Mouse (Mus musculus): ENCODE measurements around the gene Mpv17l. TPM values are rescaled to one million over a fixed set of nuclear protein-coding genes. Genes with fewer than 3 reads are reported as not detected.

Gene Mpv17l
- polyA plus RNA-seq, 1 experiment from 2014 or later: 12.5 TPM

- Histone ChIP-seq H3K4me2 (ENCODE audit: low read depth, low read length) (peak within 1 kb of the TSS; percentile 76), H3K4me3 (ENCODE audit: low read length) (peak within 1 kb of the TSS; percentile 42), H3K4me1 (replicated peaks; ENCODE audit: control insufficient read depth, insufficient read depth, low read length) (no peaks in the 10 kb centered on the region), H3K9me3 (ENCODE audit: control insufficient read depth, low read length) (no peaks in the 10 kb centered on the region), H3K27me3 (ENCODE audit: control insufficient read depth, insufficient read depth, low read depth, low read length) (no peaks in the 10 kb centered on the region), H3K9ac (ENCODE audit: low read length) (peak within 1 kb of the TSS; percentile 52), H3K36me3 (ENCODE audit: control insufficient read depth, insufficient read depth, low read length) (no peaks in the 10 kb centered on the region), H3K27ac (ENCODE audit: low read length) (no peak within 1 kb of the TSS)
- 1% methylated on average over 31 of the region's 31 CpGs for WGBS
- peak; percentile 49 for ATAC-seq (ENCODE audit: low read depth)
Measured at GRCm38 (mm10) chr16:13986574-13987478, 83.9 kb downstream of the Mpv17l start, which contains the start of the genes 2900011O08Rik and Ifitm7. Gene 2900011O08Rik, plus strand, starts transcription at chr16:13986604. Gene Ifitm7, minus strand, starts transcription at chr16:13986888.

DNA sequence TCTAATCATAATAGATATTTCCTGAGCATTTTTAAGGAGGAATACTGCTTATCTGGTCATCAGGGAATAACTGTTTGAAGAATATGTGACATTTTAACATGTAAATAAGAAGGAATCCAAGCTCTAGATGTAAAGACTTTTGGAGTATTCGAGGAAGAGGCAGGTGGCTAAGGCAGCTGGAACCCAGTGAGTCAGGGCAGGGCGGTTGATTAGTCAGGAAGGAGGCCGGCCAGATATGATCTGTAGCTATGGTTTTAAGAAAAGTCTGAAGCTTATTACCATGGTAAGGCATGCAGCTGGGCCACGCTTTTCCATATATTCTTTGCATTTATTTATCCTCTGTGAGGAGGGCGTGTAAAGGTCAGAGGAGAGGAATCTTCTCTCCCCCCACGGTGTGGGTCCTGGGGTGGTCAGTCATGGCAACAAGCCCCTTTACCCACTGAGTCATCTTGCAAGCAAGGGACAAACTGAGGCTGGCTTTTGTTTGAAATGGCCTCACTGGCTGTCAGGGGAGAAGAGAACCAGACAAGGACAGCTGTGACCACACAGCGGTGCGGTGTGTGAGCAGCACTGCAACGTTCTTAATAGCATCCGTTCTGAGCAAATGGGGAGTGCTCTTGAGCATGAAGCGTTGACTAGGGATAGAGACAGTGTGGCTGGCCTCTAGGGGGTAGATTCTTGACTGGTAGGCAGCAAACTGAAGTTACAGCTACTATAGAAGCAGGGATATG, 89.7 kb downstream of the Mpv17l start:
- H3K4me2 ChIP-seq (ENCODE audit: low read depth, low read length): no peak overlapping the region
- no peak for ATAC-seq (ENCODE audit: low read depth)
- no peak overlapping the region for H3K27ac ChIP-seq (ENCODE audit: low read length)
- no peak overlapping the region for H3K4me3 ChIP-seq (ENCODE audit: low read length)
- H3K9me3 ChIP-seq (ENCODE audit: control insufficient read depth, low read length): no peaks in the 10 kb centered on the region
- no peak overlapping the region for H3K9ac ChIP-seq (ENCODE audit: low read length)
- no peaks in the 10 kb centered on the region for H3K36me3 ChIP-seq (ENCODE audit: control insufficient read depth, insufficient read depth, low read length)
- WGBS: 81% methylated on average over 11 of the region's 11 CpGs
- H3K4me1 ChIP-seq (replicated peaks; ENCODE audit: control insufficient read depth, insufficient read depth, low read length): no peaks in the 10 kb centered on the region
- no peaks in the 10 kb centered on the region for H3K27me3 ChIP-seq (ENCODE audit: control insufficient read depth, insufficient read depth, low read depth, low read length)

DNA sequence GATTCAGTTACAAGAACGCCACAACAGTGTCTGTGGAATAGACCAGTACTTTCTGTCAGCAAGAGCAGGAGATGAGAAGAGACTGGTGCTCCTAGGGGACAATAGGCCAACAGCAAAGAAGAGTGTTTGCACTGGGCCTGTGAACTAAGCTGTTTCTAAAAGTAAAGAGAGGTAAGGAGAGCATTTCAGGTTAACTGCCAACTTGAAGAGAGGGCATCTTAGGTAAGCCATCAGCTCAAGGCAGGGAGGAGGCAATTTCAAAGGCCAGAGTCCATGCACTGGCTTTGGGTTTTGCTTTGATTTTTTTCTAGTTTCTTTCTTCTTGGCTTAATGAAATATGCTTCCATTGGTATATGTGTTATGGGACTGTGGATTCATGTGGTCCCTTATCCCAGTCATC, 91.1 kb downstream of the Mpv17l start:
- H3K36me3 ChIP-seq (ENCODE audit: control insufficient read depth, insufficient read depth, low read length): no peaks in the 10 kb centered on the region
- no peak overlapping the region for H3K9ac ChIP-seq (ENCODE audit: low read length)
- H3K4me3 ChIP-seq (ENCODE audit: low read length): no peak overlapping the region
- H3K9me3 ChIP-seq (ENCODE audit: control insufficient read depth, low read length): no peaks in the 10 kb centered on the region
- 77% methylated on average over 1 of the region's 1 CpGs for WGBS
- no peaks in the 10 kb centered on the region for H3K4me1 ChIP-seq (replicated peaks; ENCODE audit: control insufficient read depth, insufficient read depth, low read length)
- H3K27ac ChIP-seq (ENCODE audit: low read length): no peak overlapping the region
- ATAC-seq (ENCODE audit: low read depth): no peak
- H3K27me3 ChIP-seq (ENCODE audit: control insufficient read depth, insufficient read depth, low read depth, low read length): no peaks in the 10 kb centered on the region
- no peak overlapping the region for H3K4me2 ChIP-seq (ENCODE audit: low read depth, low read length)

DNA sequence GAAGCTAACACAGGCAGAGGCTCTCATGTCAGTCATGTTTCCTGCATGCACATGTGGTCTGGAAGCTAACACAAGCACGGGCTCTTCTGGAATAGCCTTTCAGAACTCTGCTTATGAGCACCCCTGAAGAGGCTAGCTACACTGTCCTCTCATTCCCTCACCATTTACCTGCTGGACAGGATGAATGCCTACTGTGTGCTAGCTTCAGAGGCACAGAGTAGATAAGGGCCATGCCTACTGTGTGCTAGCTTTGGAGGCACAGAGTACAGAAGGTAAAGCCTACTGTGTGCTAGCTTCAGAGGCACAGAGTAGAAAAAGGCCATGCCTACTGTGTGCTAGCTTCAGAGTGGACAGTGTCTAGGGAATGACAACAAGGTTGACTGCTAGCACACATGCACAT, 91.5 kb downstream of the Mpv17l start:
- Histone ChIP-seq H3K4me1 (replicated peaks; ENCODE audit: control insufficient read depth, insufficient read depth, low read length) (no peaks in the 10 kb centered on the region), H3K27ac (ENCODE audit: low read length) (no peak overlapping the region), H3K9me3 (ENCODE audit: control insufficient read depth, low read length) (no peaks in the 10 kb centered on the region), H3K9ac (ENCODE audit: low read length) (no peak overlapping the region), H3K36me3 (ENCODE audit: control insufficient read depth, insufficient read depth, low read length) (no peaks in the 10 kb centered on the region), H3K27me3 (ENCODE audit: control insufficient read depth, insufficient read depth, low read depth, low read length) (no peaks in the 10 kb centered on the region), H3K4me3 (ENCODE audit: low read length) (no peak overlapping the region), H3K4me2 (ENCODE audit: low read depth, low read length) (no peak overlapping the region)
- 71% methylated on average over 1 of the region's 1 CpGs for WGBS
- no peak for ATAC-seq (ENCODE audit: low read depth)

Other genes with a start within 250 kb of the Mpv17l start
- gene Parn, start 235.0 kb upstream of the Mpv17l start, polyA plus RNA-seq (2015; fragmentation: Nextera tagmentation; extraction: Ambion mirVana): 43.0 and 44.1 TPM in 2 replicates
- gene Bfar, start 231.3 kb upstream of the Mpv17l start, polyA plus RNA-seq (2015; fragmentation: Nextera tagmentation; extraction: Ambion mirVana): 46.7 and 48.3 TPM in 2 replicates
- gene 3110001I22Rik, start 231.2 kb upstream of the Mpv17l start, polyA plus RNA-seq (2015; fragmentation: Nextera tagmentation; extraction: Ambion mirVana): 4.3 and 5.4 TPM in 2 replicates
- 4.0 TPM in 2 replicates for gene Pla2g10, start 172.2 kb upstream of the Mpv17l start, polyA plus RNA-seq (2015; fragmentation: Nextera tagmentation; extraction: Ambion mirVana)
- 52.5 and 56.0 TPM in 2 replicates for gene Rrn3, start 122.5 kb upstream of the Mpv17l start, polyA plus RNA-seq (2015; fragmentation: Nextera tagmentation; extraction: Ambion mirVana)
- gene Ntan1, start 84.3 kb upstream of the Mpv17l start, polyA plus RNA-seq (2015; fragmentation: Nextera tagmentation; extraction: Ambion mirVana): 163 and 166 TPM in 2 replicates
- gene Pdxdc1, start within 50 bp of the Mpv17l start, polyA plus RNA-seq (2015; fragmentation: Nextera tagmentation; extraction: Ambion mirVana): 79.3 and 84.0 TPM in 2 replicates
- gene 2900011O08Rik, start 83.4 kb downstream of the Mpv17l start, polyA plus RNA-seq (2015; fragmentation: Nextera tagmentation; extraction: Ambion mirVana): 0.44 and 0.84 TPM in 2 replicates
- gene Ifitm7, start 83.7 kb downstream of the Mpv17l start, polyA plus RNA-seq (2015; fragmentation: Nextera tagmentation; extraction: Ambion mirVana): not detected in 2 replicates

All from lung, embryonic 16.5 days (tissue).